Mouse (Mus musculus): ENCODE results near the gene Gm10220.
"Not testable (repeated sequence)": the region's sequence is repeated elsewhere in the genome, so short reads cannot be mapped to it uniquely, and the experiment has no call there.

Gm10220 gene

GRCm38 (mm10) chr5:26121321-26121720, at the start of gene Gm10220:
Gm10220 (minus strand) TSS chr5:26121421.
- DNase-seq (ENCODE audit: low read depth in 1 of 2, low spot score in 2 of 2), result not testable (repeated sequence)

DNA sequence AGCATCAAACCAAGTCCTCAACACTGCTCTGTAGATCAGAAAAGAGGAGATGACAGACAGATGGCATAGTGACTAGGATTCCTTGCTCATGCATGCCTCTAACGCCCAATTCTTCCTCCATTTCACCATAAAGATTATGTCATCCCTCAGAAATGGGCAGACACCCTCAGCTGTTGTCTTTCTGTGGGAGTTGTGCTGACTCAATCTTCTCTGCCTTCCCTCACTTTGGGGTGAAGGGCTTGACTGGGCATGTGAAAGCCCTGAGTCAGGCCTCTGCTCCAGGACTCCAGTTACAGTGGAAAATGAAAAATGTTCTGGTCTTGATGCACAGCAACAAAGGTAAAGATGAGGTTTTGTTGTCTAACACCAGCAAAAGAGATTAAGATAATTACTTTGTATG, 48.6 kb upstream of the Gm10220 start:
- DNase-seq (ENCODE audit: low read depth in 1 of 2, low spot score in 2 of 2), result no peak

DNA sequence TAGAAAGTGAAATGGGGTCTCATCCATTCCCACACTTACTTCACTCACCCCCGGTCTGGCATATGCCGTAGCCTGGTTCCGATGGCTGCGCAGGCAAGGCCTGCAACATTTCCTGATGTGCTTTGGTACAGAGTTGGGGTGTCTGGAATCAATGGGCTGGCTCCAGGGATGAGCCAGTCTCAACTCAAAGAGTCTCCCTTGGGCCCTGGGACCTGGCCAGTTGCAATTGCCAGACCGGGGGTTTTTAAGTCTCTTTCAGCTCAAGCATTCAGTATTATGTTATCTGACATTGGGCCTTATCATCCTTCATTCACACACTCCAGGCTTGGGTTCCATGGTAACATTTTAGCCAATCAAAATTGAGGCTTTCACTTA, 44.6 kb upstream of the Gm10220 start:
- no peak for DNase-seq (ENCODE audit: low read depth in 1 of 2, low spot score in 2 of 2)

DNA sequence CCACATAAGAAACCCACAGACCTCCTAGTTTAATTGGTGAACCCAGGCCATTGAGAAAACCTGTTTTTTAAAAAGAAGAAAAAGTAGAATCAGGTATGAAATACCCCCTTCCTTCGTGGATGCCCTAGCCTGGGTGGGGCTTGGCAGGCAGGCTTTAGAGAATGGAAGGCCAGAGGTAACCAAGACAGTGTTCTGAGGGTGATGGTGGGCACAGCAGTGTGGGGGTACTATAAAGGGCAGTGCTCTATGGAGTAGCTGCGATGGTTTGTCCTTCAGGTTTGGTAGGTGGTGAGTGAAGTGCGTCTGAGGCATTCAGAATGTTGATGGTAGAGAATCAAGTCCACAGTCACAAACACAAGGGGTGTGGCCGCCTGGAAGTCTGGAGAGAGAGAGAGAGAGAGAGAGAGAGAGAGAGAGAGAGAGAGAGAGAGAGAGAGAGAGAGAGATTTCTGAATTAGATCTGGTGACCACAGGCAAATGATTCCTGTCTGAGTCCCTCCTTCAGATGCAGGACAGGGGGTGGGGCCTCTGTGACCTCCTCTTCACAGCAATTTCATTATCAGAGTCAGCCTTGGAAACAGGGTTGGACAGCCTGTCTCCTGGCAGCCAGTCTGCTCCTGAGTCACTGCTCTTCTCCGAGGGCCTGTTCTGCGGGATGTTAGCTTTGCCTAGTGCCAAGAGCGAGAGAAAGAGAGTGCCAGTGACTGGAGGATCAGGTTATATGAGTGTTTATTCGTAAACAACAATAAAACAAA, 44.0 kb upstream of the Gm10220 start:
- DNase-seq (ENCODE audit: low read depth in 1 of 2, low spot score in 2 of 2), result no peak

DNA sequence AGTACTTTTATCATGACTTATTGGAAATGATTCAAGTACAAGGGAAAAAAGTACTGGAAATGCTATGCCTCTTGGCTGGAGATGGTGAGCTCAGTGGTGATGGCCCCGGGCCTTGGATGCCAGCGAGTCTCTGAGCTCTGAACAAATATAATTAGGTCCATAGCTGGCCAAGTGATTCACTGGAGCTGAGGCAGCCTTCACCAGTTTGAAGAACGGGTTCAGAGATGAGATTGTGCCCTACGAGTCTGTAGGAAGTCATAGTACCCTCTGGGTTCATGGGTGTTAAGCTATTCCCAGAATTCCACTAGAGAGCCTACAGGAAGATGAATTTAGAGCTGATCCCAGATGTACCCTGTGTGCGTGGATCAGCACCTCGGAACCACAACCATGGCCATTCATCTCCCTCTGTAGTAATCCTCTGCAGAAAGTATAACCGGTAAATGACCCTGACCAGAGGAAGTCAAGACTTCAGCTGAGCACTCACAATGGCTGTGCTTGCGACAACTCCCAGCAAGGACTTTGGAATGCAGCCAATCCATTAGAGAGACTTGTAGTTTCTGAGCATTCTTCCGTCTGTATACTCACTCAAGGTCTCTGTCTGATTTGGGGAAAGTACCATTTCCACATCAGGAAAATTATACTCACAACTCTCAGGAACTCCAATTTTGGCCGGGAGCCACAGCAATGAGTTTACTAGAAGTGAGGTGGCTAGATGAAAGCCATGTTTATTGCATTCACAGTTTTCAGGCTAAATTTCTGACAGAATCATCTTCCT, 36.4 kb upstream of the Gm10220 start:
- no peak for DNase-seq (ENCODE audit: low read depth in 1 of 2, low spot score in 2 of 2)

DNA sequence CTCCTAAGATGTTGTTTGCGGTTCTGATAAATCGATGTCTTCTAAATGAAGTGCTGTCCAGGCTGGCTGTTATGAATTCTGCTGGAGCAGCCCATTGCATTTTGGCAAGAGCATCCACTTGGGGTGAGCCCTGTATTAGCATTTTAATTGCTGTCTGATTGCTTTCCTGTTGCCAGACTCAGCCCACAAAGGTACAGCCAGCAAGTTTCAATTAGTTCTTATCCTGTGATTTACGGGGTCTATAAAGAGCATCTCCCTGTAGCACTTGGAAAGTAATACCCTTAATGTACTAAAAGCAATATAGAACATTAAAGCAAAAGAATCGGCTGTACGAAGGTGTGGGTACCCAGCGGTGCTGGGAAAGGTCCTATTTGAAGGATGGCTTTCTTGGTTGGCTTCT, 21.7 kb upstream of the Gm10220 start:
- DNase-seq (ENCODE audit: low read depth in 1 of 2, low spot score in 2 of 2), result no peak

DNA sequence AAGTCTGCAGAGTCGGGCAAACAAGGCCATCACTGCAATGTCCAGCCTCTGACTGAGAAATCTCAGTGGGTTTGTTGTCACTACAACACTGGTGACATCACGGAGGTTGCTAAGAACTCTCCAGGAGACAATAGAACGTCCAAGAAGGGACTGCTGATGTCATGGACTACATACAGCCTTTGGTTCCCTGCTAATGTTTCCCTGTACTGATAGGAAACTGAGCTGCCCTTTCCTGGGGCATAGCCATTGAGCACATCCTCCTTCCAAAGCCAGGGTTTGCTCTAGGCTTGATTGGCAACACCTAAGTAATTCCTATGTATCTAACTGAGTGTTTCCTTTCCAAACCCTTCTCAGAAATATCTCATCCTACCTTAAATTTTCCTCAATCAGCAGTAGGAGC, 16.0 kb downstream of the Gm10220 start, which contains the start of gene 5031410I06Rik:
TSS of gene 5031410I06Rik (minus strand) at position 101 of the 400 bp plus-strand sequence.
- not testable (repeated sequence) for DNase-seq (ENCODE audit: low read depth in 1 of 2, low spot score in 2 of 2)

- DNase-seq (ENCODE audit: low read depth in 1 of 2, low spot score in 2 of 2), result not testable (repeated sequence)
Observed at GRCm38 (mm10) chr5:26089191-26089590, 32.0 kb downstream of the Gm10220 start, which contains the start of gene Gm10471. Gm10471 (minus strand) TSS chr5:26089291.

DNA sequence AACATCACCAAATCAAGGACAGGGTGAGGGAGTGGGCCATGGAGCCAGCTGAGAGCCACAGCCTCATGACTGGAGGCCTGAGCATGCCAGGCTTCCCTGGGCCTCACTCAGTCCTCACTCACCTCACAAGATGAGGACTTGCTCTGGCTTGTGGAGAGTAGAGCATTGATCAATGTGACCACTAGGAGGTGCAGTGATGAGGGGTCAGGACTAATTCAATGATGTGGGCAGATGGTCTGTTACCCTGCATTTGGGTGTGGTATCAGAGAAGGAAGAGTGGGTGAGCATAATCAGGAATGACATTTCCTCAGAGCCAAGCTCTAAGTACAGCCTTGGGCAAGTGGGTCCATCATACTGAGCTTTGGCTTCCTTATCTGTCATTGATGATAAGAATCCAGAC, 42.2 kb downstream of the Gm10220 start:
- DNase-seq (ENCODE audit: low read depth in 1 of 2, low spot score in 2 of 2), result not testable (repeated sequence)

DNA sequence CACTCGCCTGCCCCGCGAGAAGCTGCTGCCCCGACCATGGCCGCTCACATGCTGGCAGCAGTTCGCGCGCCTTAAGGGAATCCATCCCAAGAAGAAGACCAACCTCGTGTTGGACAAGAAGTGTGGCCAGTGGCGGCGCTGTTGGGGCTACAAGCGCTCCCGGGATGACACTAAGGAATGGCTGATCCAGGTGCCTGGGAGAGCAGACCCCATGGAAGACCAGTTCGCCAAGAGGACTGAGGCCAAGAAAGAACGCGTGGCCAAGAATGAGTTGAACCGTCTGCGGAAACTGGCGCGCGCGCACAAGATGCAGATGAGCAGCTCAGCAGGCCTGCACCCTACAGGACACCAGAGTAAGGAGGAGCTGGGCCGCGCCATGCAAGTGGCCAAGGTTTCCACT, 50.5 kb downstream of the Gm10220 start:
- no peak for DNase-seq (ENCODE audit: low read depth in 1 of 2, low spot score in 2 of 2)
